ENCODE assay signal across 14 mouse cellular contexts in the genomic region with DNA sequence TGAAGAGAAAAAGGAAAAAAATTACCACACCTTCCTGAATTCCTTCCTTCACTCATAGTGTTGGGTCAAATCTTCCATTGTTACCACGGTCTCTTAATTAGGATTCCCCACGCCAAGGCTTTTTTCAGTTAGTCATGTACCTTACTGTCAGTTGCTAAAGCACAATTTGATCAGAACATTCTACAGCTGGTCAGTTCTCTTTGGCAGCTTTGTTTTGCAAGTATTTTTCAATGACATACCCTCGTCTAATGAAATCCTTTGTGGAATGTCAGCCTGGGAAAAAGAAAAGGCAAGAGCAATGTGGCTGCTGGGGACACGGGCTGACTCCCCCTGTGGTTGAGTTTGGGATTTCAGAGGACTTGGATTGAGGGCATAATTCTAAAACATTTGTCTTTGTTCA.
"Had no signal": no experiment of that assay in that cellular context is flagged by ENCODE, and none has a peak within 500 bp of the region (broad histone marks: within the 10 kb centered on the region; RNA-seq: fewer than 3 reads in every experiment).

No protein-coding gene starts in this region.

- ATAC-seq: intestine, embryonic 16.5 days; liver, postnatal 0 days; midbrain, embryonic 15.5 days had no signal

- H3K9ac ChIP-seq: kidney, embryonic 15.5 days; limb, embryonic 12.5 days; liver, embryonic 13.5 days; liver, postnatal 0 days; midbrain, embryonic 15.5 days had no signal

- DNase-seq: kidney, adult 2 months; kidney, postnatal 14 days; layer of hippocampus, adult 9-11 months; liver; liver, embryonic 13.5 days; liver, postnatal 0 days; spleen, adult 18-20 months; thymus, adult 2 months; thymus, postnatal 25 days had no signal

- H3K36me3 ChIP-seq: kidney, embryonic 15.5 days; limb, embryonic 12.5 days; liver, embryonic 13.5 days; midbrain, embryonic 15.5 days had no signal

- H3K27ac ChIP-seq: kidney, embryonic 15.5 days; limb, embryonic 12.5 days; liver, embryonic 13.5 days; midbrain, embryonic 15.5 days had no signal

- H3K4me3 ChIP-seq: kidney, embryonic 15.5 days; limb, embryonic 12.5 days; liver, embryonic 13.5 days; midbrain, embryonic 15.5 days had no signal

- H3K27me3 ChIP-seq: kidney, embryonic 15.5 days; limb, embryonic 12.5 days; liver, embryonic 13.5 days; midbrain, embryonic 15.5 days had no signal

- H3K4me2 ChIP-seq: kidney, embryonic 15.5 days; limb, embryonic 12.5 days; liver, embryonic 13.5 days; midbrain, embryonic 11.5 days; midbrain, embryonic 15.5 days had no signal

- H3K9me3 ChIP-seq: kidney, embryonic 15.5 days; limb, embryonic 12.5 days; liver, embryonic 13.5 days; midbrain, embryonic 15.5 days had no signal

- H3K4me1 ChIP-seq: liver, embryonic 13.5 days had no signal
